Mouse (Mus musculus) cerebellum, adult 2 months (tissue): ENCODE data around the gene Mapre1.
"Not testable (repeated sequence)": the region's sequence is repeated elsewhere in the genome, so short reads cannot be mapped to it uniquely, and the experiment has no call there.

Source experiments
- CTCF ChIP-seq: fragments of 200-500 bp; IDR thresholded peaks from 2 replicates; pipeline ENCODE4 v1.5.1; 2011; ENCODE audit warnings: low read depth, mild to moderate bottlenecking, control low read depth, low read length, moderate library complexity, borderline replicate concordance; ENCODE audit not compliant: insufficient read depth
- POLR2A ChIP-seq: fragments of 200-500 bp; IDR thresholded peaks from 2 replicates; pipeline ENCODE4 v1.6.1; 2011; ENCODE audit warnings: low read length, control low read depth, borderline replicate concordance; ENCODE audit not compliant: insufficient read depth

DNA sequence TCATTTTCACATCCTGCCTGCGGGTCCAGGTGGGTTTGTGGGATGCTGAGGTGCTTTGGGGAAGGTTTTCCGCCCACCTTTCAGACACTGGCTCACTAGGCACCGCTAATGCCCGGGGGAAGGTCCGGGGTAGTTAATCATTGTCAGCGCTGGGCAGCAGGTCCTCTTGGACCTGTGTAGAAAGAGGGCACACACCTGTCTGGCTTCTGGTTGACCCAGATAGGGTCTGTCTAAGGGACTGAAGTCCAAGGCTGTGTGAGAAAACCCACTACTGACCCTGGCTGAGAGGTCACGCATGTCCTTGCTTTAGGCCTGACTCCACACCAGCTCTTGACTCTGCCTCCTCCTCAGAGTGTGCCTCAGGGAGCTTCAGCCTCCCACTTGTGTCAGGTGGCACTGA, 47.7 kb upstream of the Mapre1 start:
- TF ChIP-seq CTCF, POLR2A: not testable (repeated sequence)
